Mouse (Mus musculus) embryonic facial prominence, embryonic 15.5 days (tissue): ENCODE data around the gene Ptprn2. TPM values are rescaled to one million over a fixed set of nuclear protein-coding genes. Genes with fewer than 3 reads are reported as not detected.

Experiments
- ATAC-seq: fragments of 200-750 bp; cut with Nextera tagmentation; 2 replicates; pipeline ENCODE4 v1.8.0; 2017; ENCODE audit warnings: low read depth, moderate TSS enrichment; ENCODE audit not compliant: insufficient number of reproducible peaks, low FRiP score, low TSS enrichment
- H3K27ac ChIP-seq: fragments of 300-500 bp; sonication (generic); replicated peaks from 2 replicates; pipeline ENCODE4 v1.5.1; 2015; ENCODE audit warnings: mild to moderate bottlenecking, inconsistent platforms
- H3K27me3 ChIP-seq: fragments of 300-500 bp; sonication (generic); 2 replicates; pipeline ENCODE4 v1.6.1; 2015; ENCODE audit warnings: inconsistent platforms
- H3K36me3 ChIP-seq: fragments of 300-500 bp; sonication (generic); 2 replicates; pipeline ENCODE4 v1.6.1; 2015; ENCODE audit warnings: mild to moderate bottlenecking, inconsistent platforms
- H3K4me1 ChIP-seq: fragments of 300-500 bp; sonication (generic); 2 replicates; pipeline ENCODE4 v1.6.1; 2015; ENCODE audit warnings: inconsistent platforms
- H3K4me2 ChIP-seq: fragments of 300-500 bp; sonication (generic); replicated peaks from 2 replicates; pipeline ENCODE4 v1.6.1; 2015; ENCODE audit warnings: mild to moderate bottlenecking, inconsistent platforms
- H3K4me3 ChIP-seq: fragments of 300-500 bp; sonication (generic); replicated peaks from 2 replicates; pipeline ENCODE4 v1.5.1; 2015; ENCODE audit warnings: mild to moderate bottlenecking, inconsistent platforms
- H3K9ac ChIP-seq: fragments of 300-500 bp; sonication (generic); 2 replicates; pipeline ENCODE4 v1.6.1; 2015; ENCODE audit warnings: inconsistent platforms
- H3K9me3 ChIP-seq: fragments of 300-500 bp; sonication (generic); replicated peaks from 2 replicates; pipeline ENCODE4 v1.6.1; 2016; ENCODE audit warnings: inconsistent platforms
- WGBS: fragments of 180-500 bp; shearing (Covaris S2); methylation state at CpG from one replicate; pipeline ENCODE4 v1.1.7; 2015; 5-methylcytosine and 5-hydroxymethylcytosine counted together
- polyA plus RNA-seq: library from polyadenylated mRNA; unstranded; fragments of >200 nt; fragmentation: Nextera tagmentation; extraction: Ambion mirVana; gene quantifications from 2 replicates; pipeline ENCODE4 v1.2.1, GENCODE M21; 2015

The Ptprn2 gene
- polyA plus RNA-seq, 1 experiment from 2014 or later = 0.12 TPM

DNA sequence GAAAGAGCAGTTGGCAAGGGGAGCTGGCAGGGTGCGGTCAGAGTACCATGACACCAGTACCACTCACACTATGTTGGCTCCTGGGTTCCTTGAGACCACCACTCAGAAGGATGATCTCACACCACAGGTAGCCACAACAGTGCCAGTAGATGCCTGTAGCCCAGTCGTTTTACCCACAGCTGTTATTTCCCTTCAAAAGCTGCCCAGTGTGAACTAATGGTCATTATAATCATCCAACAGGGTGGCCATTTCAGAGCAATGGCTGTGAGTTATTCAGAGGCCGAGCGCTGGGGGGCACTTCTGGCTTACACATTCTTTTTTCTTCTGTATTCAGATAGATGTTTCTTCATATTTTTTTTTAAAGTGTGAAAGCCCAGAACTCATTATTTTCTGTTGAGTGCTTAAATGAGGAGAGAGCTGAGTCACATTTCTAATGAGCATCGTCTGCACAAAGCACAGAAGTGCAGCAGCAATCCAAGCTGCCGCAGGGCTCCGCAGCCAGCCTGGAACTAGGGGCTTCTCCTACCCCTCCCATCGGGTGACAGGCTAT, 357.3 kb downstream of the Ptprn2 start:
- H3K4me2 ChIP-seq = no peak overlapping the region
- no peak overlapping the region for H3K9ac ChIP-seq
- H3K36me3 ChIP-seq = no peaks in the 10 kb centered on the region
- no peak overlapping the region for H3K27ac ChIP-seq
- no peaks in the 10 kb centered on the region for H3K9me3 ChIP-seq
- ATAC-seq = no peak
- WGBS = 75% methylated on average over 8 of the region's 8 CpGs
- H3K4me3 ChIP-seq = no peak overlapping the region
- H3K4me1 ChIP-seq = no peaks in the 10 kb centered on the region
- no peaks in the 10 kb centered on the region for H3K27me3 ChIP-seq

DNA sequence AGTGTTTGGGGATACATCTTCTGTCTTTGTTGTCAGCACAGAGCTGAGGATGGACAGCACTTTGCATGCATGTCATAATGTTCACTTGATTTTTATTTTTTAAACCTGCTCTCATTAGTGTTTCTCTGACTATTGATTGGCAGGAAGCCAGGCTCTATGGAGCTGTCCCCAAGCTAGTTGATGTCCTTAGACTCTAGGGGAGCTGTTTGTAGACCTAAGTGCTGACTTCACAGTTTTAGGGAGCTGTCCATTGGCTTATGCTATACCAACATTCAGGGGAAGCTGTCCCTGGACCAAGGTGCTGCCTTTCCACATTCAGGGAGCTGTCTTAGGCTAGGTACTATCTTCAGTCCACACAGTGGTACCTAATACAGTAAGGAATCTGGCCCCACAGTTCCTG, 360.7 kb downstream of the Ptprn2 start:
- no peak overlapping the region for H3K9ac ChIP-seq
- H3K27ac ChIP-seq = no peak overlapping the region
- H3K4me1 ChIP-seq = no peaks in the 10 kb centered on the region
- no peak overlapping the region for H3K4me2 ChIP-seq
- H3K36me3 ChIP-seq = no peaks in the 10 kb centered on the region
- no peaks in the 10 kb centered on the region for H3K27me3 ChIP-seq
- H3K4me3 ChIP-seq = no peak overlapping the region
- no peak for ATAC-seq
- H3K9me3 ChIP-seq = no peaks in the 10 kb centered on the region

DNA sequence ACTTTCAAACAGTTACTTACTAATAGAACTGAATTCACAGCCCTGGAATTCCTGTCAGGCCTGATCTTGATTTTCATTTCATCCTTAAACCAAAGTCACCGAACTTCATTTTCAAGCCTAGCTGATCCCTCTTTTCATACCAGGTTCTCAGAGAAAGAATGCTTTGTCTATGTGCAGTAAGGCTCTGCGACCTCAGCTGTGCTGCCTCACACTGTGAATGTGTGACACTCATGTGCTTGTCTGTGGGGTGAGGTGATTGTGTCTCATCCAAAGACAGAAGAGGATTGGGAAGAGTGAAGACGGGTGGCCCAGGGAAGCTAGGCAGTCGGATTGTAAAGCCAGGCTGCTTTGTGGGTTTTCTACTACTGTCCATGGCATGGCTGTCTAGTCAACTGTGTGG, 361.5 kb downstream of the Ptprn2 start:
- Histone ChIP-seq H3K9ac (no peak overlapping the region), H3K36me3 (no peaks in the 10 kb centered on the region), H3K9me3 (no peaks in the 10 kb centered on the region), H3K4me1 (no peaks in the 10 kb centered on the region), H3K27ac (no peak overlapping the region), H3K27me3 (no peaks in the 10 kb centered on the region), H3K4me2 (no peak overlapping the region), H3K4me3 (no peak overlapping the region)
- ATAC-seq = no peak
- WGBS = 59% methylated on average over 4 of the region's 4 CpGs

DNA sequence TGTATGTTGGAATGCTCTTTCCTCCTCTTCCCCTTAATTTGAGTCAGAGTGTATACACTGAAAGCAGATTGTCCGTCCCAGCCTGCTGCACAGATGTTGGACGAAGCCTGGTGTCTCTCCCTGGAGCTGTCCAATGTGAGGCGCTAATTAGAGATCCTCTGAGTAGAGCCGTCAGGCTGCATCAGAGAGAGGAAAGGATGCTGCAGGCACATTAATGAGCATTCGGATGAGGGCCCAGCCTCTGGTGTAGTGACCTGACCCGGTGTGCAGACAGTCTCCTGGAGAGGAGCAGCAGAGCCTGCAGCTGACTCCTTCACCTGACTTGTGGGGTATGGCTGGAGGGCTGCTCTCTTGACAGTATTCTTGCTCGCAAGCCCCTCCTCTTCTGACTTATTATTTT, 370.8 kb downstream of the Ptprn2 start:
- Histone ChIP-seq H3K36me3 (no peaks in the 10 kb centered on the region), H3K4me3 (no peak overlapping the region), H3K4me2 (no peak overlapping the region), H3K27me3 (no peaks in the 10 kb centered on the region), H3K9me3 (no peaks in the 10 kb centered on the region), H3K4me1 (no peaks in the 10 kb centered on the region), H3K9ac (no peak overlapping the region), H3K27ac (no peak overlapping the region)
- WGBS = 45% methylated on average over 7 of the region's 7 CpGs
- no peak for ATAC-seq

DNA sequence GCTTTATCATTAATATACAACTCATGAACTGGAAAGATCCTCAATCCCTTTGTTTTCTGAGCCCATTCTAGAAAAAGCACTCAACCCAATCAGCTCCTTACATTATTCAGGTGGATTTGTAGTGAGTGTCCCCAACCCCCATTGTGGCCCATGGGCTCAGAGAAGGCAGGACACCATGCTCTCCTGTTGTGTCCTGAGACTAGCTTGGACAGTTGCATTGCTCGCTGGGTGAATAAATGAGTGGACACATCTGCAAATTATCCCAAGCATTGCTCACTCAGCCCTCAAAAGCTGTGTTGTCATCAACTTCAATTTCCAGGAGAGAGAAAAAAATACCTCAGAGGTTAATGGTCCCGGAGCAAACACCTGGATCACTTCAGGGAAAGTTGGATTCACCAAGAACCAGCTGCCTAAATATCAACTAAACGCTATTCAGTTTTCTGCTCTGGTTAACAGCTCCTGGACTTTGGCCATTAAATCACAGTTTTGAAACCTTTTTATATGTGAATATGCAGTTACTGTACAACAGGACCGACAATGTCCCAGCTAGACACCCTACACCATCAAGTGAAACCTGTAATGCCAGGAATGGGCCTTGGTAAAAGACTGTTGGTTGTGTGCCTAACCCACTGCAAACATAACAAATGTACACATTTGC, 376.0 kb downstream of the Ptprn2 start:
- WGBS = 85% methylated on average over 4 of the region's 4 CpGs

DNA sequence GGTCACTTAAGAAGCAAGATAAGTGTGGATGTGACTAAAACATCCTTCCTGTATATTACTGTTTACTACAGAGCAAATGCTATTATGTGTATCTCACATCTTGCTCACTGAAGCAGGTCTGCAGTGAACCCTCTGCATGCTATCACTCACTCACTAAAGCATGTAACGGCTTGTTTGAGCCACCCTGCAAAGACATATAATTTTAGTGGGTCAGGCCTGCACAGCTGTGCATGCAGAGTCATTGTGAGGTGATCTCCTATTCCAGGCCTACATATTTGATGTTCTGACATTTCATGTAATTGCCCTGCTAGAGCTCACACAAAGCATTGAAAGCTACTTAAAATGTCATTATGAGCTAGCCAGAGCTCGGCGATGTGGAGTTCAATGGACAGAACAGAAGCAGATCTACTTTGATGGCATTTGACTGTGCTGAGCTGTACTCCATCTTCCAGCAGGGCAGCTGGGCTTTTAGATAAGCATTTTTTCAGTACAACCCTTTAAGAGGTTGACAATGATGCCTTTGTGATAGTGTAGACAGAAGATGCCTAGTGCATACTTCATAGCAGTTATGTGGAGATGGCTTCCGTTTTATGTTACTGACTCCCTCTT, 377.9 kb downstream of the Ptprn2 start:
- Histone ChIP-seq H3K4me2 (no peak overlapping the region), H3K4me1 (no peaks in the 10 kb centered on the region), H3K9me3 (no peaks in the 10 kb centered on the region), H3K9ac (no peak overlapping the region), H3K36me3 (no peaks in the 10 kb centered on the region), H3K27me3 (no peaks in the 10 kb centered on the region), H3K27ac (no peak overlapping the region), H3K4me3 (no peak overlapping the region)
- 73% methylated on average over 4 of the region's 4 CpGs for WGBS
- no peak for ATAC-seq

More for the DNA sequence above, 376.0 kb downstream of the Ptprn2 start:
- no peaks in the 10 kb centered on the region for H3K36me3 ChIP-seq
- no peak for ATAC-seq
- H3K4me2 ChIP-seq = no peak overlapping the region
- H3K27me3 ChIP-seq = no peaks in the 10 kb centered on the region
- no peaks in the 10 kb centered on the region for H3K9me3 ChIP-seq
- H3K4me3 ChIP-seq = no peak overlapping the region
- no peak overlapping the region for H3K27ac ChIP-seq
- no peaks in the 10 kb centered on the region for H3K4me1 ChIP-seq
- no peak overlapping the region for H3K9ac ChIP-seq

DNA sequence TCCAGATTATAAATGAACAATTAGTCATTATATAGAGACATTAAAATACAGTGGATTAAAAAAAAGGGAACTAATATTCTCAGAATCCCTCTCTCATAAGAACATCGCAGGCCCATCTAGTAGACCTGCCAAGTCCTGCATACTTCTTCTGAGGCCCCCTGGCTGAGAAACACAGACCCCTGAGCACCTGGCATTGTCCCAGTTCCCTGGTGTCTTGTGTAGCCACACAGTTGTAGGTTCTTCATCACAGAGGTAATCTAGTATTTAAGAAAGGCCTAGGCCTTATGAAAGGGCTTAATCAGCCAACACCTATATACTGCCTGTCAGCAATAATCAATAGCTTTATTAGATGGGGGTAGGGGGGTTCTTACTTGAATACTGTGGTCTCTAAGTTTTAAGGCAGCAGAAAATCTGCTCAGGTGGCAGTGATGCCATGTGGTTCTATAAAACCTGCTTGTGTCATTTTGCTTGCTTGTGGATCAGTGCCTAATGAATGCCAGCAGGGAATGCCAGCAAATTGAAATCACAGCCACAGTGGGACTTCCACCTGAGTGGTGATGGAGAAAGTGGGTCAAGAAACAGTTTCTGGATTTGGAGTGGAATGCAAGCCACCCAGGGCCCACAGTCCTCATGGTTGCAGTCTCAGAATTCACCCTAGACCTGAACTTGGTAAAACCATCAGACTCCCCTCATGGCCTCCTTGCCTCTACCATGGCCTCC, 388.5 kb downstream of the Ptprn2 start:
- Histone ChIP-seq H3K36me3 (no peaks in the 10 kb centered on the region), H3K9me3 (no peaks in the 10 kb centered on the region)
- WGBS = 91% methylated on average over 1 of the region's 1 CpGs

DNA sequence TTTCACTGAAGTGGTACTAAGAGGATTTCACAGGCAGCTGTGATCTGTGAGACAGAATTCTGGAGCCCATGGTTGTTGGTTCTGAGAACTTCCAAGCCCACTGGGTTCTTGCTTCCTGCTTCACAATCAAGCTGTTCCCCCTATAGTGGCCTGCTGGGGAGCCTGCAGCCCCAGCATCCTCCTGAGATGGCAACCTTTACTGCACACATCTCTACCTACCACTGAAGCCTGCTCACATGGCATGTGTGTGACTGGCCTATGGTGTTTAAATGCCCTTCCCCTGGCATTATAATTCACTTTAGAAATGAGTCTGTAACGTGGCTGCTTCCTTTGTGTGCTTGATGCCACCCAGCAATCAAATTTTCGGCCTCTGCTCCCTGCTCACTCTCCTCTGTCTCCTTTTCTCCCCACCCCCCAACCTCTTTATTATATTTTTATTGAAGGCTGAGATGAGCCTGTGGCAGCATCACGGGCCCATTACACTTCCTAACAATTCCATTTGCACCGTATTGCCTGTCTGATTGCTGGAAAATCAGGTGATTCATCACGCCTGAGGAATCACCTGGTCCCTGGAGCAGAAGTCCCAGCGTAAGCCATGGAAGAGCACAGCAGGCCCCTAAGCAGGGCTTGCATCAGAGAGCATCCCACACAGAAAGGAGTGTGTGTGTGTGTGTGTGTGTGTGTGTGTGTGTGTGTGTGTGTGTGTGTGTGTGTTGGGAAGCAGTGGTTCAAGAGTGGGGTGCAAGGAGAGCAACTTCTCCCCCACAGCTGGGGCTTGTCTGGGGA, 402.2 kb downstream of the Ptprn2 start:
- no peak overlapping the region for H3K9ac ChIP-seq
- no peak overlapping the region for H3K27ac ChIP-seq
- no peaks in the 10 kb centered on the region for H3K27me3 ChIP-seq
- H3K4me2 ChIP-seq = no peak overlapping the region
- H3K36me3 ChIP-seq = no peaks in the 10 kb centered on the region
- ATAC-seq = no peak
- no peak overlapping the region for H3K4me3 ChIP-seq
- H3K4me1 ChIP-seq = no peaks in the 10 kb centered on the region
- WGBS = 63% methylated on average over 6 of the region's 6 CpGs
- no peaks in the 10 kb centered on the region for H3K9me3 ChIP-seq

More for the DNA sequence above, 388.5 kb downstream of the Ptprn2 start:
- no peak for ATAC-seq
- no peak overlapping the region for H3K4me2 ChIP-seq
- H3K9ac ChIP-seq = no peak overlapping the region
- H3K4me1 ChIP-seq = no peaks in the 10 kb centered on the region
- no peaks in the 10 kb centered on the region for H3K27me3 ChIP-seq
- no peak overlapping the region for H3K4me3 ChIP-seq
- no peak overlapping the region for H3K27ac ChIP-seq

DNA sequence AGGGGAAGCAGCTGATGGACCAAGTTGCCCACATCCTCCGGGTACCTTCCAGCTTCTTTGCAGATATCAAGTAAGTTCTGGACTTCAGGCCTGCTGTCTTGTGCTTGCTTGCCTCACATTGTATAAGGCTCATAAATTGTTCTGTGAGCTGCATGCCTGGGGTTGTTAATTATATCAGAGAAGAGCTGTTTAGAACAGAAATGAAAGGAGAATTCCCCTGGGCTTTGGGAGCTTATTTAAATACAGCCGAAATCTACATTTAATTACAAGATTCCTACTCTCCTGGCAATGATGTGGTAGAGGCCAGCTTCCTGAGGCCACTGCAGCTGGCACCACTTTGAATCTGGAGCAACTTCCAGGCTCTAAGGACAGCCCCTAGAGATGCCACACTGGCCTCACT, 403.3 kb downstream of the Ptprn2 start:
- Histone ChIP-seq H3K9ac (no peak overlapping the region), H3K9me3 (no peaks in the 10 kb centered on the region), H3K4me3 (no peak overlapping the region), H3K4me2 (no peak overlapping the region), H3K4me1 (no peaks in the 10 kb centered on the region), H3K27ac (no peak overlapping the region), H3K27me3 (no peaks in the 10 kb centered on the region), H3K36me3 (no peaks in the 10 kb centered on the region)
- no peak for ATAC-seq
- WGBS = 63% methylated on average over 2 of the region's 2 CpGs

DNA sequence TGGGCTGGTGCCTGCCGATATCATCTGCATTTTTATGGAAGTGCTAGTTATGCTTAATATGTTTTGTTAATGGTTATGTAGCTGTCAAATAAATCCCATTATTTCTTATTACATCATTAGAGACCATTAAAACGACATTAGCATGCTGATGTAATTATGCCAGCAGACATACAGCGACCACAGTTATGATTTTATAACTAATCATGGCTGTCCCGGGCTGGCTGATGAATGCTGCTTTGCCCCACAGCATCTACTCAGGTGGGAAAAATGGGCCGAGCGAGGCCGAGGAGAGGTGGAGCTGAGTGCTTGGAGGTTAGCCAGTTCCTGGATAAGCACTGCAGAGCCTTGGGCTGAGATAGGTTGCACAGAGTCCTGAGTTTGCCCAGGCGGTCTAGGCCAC, 407.1 kb downstream of the Ptprn2 start:
- ATAC-seq = no peak
- H3K36me3 ChIP-seq = no peaks in the 10 kb centered on the region
- no peak overlapping the region for H3K9ac ChIP-seq
- no peak overlapping the region for H3K4me3 ChIP-seq
- no peaks in the 10 kb centered on the region for H3K9me3 ChIP-seq
- WGBS = 78% methylated on average over 8 of the region's 8 CpGs
- no peaks in the 10 kb centered on the region for H3K4me1 ChIP-seq
- no peak overlapping the region for H3K4me2 ChIP-seq
- no peaks in the 10 kb centered on the region for H3K27me3 ChIP-seq
- no peak overlapping the region for H3K27ac ChIP-seq

DNA sequence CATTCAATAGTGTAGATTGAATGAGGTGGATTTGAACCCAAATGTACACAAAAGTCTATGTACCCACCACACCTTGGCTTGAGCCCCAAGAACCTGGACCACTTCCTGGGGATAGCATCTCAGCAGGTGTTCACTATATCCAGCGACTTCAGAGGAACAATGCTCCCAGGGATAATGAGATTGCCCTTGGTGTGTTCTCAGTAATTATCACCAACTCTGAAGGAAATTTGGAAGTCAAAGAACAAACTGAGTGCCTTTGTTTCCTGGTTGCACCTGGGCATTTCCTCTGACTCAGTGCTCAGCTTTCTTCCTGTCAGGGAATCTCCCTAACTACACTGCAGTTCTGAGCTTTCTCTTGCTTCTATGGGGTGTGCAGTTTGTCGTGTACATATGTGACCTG, 411.1 kb downstream of the Ptprn2 start:
- Histone ChIP-seq H3K9ac (no peak overlapping the region), H3K27ac (no peak overlapping the region), H3K27me3 (no peaks in the 10 kb centered on the region), H3K4me3 (no peak overlapping the region), H3K4me2 (no peak overlapping the region), H3K4me1 (no peaks in the 10 kb centered on the region), H3K9me3 (no peaks in the 10 kb centered on the region), H3K36me3 (no peaks in the 10 kb centered on the region)
- WGBS = 53% methylated on average over 2 of the region's 2 CpGs
- ATAC-seq = no peak
